Mouse (Mus musculus): ENCODE data around the gene 9930022D16Rik. TPM values are rescaled to one million over a fixed set of nuclear protein-coding genes. Genes with fewer than 3 reads are reported as not detected.

9930022D16Rik gene
- total and polyA plus RNA-seq, 3 experiments = 0.04 TPM; not detected in 2

GRCm38 (mm10) chr11:109427353-109427752 is 13.6 kb downstream of the 9930022D16Rik start:
- Histone ChIP-seq H3K4me1 (ENCODE audit: control insufficient read depth in 1 of 2, insufficient read depth in 2 of 2, low read length in 2 of 2) (peaks cover 7 to 9% of the 10 kb centered on the region in 2 experiments), H3K4me3 (ENCODE audit: control insufficient read depth in 1 of 2, insufficient read depth in 1 of 2, low read depth in 2 of 2, low read length in 2 of 2) (no peak overlapping the region), H3K36me3 (ENCODE audit: control insufficient read depth in 1 of 2, insufficient read depth in 2 of 2, low read length in 2 of 2) (peaks cover 6 to 10% of the 10 kb centered on the region in 2 experiments), H3K27me3 (ENCODE audit: control insufficient read depth in 1 of 2, insufficient read depth in 2 of 2, low read length in 2 of 2) (no peaks in the 10 kb centered on the region), H3K9ac (ENCODE audit: control insufficient read depth, low read depth, low read length, poor library complexity, severe bottlenecking) (no peak overlapping the region), H3K79me2 (ENCODE audit: control insufficient read depth, insufficient read depth, low read length, poor library complexity) (peaks cover 5% of the 10 kb centered on the region; the same call in 1 of the 2 replicates), H3K27ac (ENCODE audit: control insufficient read depth, low read depth, low read length) (no peak overlapping the region), H3K9me3 (replicated peaks; ENCODE audit: insufficient read depth, low read length) (no peaks in the 10 kb centered on the region)
- no peak for DNase-seq (ENCODE audit: low read depth, low spot score)
- no peak for TF ChIP-seq GATA1 (IDR thresholded peaks at IDR 0.05; ENCODE audit: low read depth, low read length)
- TF ChIP-seq MAFK (IDR thresholded peaks at IDR 0.05; ENCODE audit: borderline replicate concordance, low read depth, low read length) = no peak
- TF ChIP-seq TCF12 (IDR thresholded peaks at IDR 0.05; ENCODE audit: low read depth, low read length) = no peak
- no peak for TF ChIP-seq POLR2AphosphoS2 (IDR thresholded peaks at IDR 0.05; ENCODE audit: low read length)
- no peak for TF ChIP-seq POLR2AphosphoS5 (IDR thresholded peaks at IDR 0.05; ENCODE audit: borderline replicate concordance, low read depth, low read length)
- no peak for TF ChIP-seq ZC3H11A (IDR thresholded peaks at IDR 0.05; ENCODE audit: low read depth, low read length)
- no peak for TF ChIP-seq HCFC1 (IDR thresholded peaks at IDR 0.05; ENCODE audit: low read depth, low read length)
- no peak for TF ChIP-seq JUND (IDR thresholded peaks at IDR 0.05; ENCODE audit: low read depth, low read length)
- no peak for TF ChIP-seq EP300 (IDR thresholded peaks at IDR 0.05; ENCODE audit: low read depth in 1 of 2, low read length in 2 of 2)
- no peak for TF ChIP-seq MYB (IDR thresholded peaks at IDR 0.05; ENCODE audit: low read depth, low read length)
- no peak for TF ChIP-seq GABPA (IDR thresholded peaks at IDR 0.05; ENCODE audit: low read depth, low read length)
- no peak for TF ChIP-seq E2F4 (IDR thresholded peaks at IDR 0.05; ENCODE audit: borderline replicate concordance, low read depth, low read length)
- no peak for TF ChIP-seq ZNF384 (IDR thresholded peaks at IDR 0.05; ENCODE audit: low read depth, low read length)
- no peak for TF ChIP-seq SMC3 (IDR thresholded peaks at IDR 0.05; ENCODE audit: low read depth, low read length)
- TF ChIP-seq SIN3A (IDR thresholded peaks at IDR 0.05; ENCODE audit: low read length) = no peak
- no peak for TF ChIP-seq RCOR1 (IDR thresholded peaks at IDR 0.05; ENCODE audit: low read depth, low read length)

- peaks cover 1 to 5% of the 10 kb centered on the region in 2 experiments for H3K36me3 ChIP-seq (ENCODE audit: control insufficient read depth in 1 of 2, insufficient read depth in 2 of 2, low read length in 2 of 2)
- H3K4me3 ChIP-seq (ENCODE audit: control insufficient read depth in 1 of 2, insufficient read depth in 1 of 2, low read depth in 2 of 2, low read length in 2 of 2) = no peak overlapping the region
- DNase-seq (ENCODE audit: low read depth, low spot score) = no peak
- H3K9ac ChIP-seq (ENCODE audit: control insufficient read depth, low read depth, low read length, poor library complexity, severe bottlenecking) = no peak overlapping the region
- no peaks in the 10 kb centered on the region for H3K27me3 ChIP-seq (ENCODE audit: control insufficient read depth in 1 of 2, insufficient read depth in 2 of 2, low read length in 2 of 2)
- H3K27ac ChIP-seq (ENCODE audit: control insufficient read depth, low read depth, low read length) = no peak overlapping the region
- TF ChIP-seq POLR2AphosphoS5 (IDR thresholded peaks at IDR 0.05; ENCODE audit: borderline replicate concordance, low read depth, low read length) = no peak
- TF ChIP-seq RCOR1 (IDR thresholded peaks at IDR 0.05; ENCODE audit: low read depth, low read length) = no peak
- no peak; the same call in 1 of the 2 replicates for TF ChIP-seq RAD21 (IDR thresholded peaks at IDR 0.05; ENCODE audit: low read depth, low read length)
- no peak for TF ChIP-seq ZC3H11A (IDR thresholded peaks at IDR 0.05; ENCODE audit: low read depth, low read length)
- no peak for TF ChIP-seq USF2 (IDR thresholded peaks at IDR 0.05; ENCODE audit: borderline replicate concordance in 1 of 2, insufficient read depth in 1 of 2, low read depth in 1 of 2, low read length in 2 of 2)
- no peak for TF ChIP-seq ELF1 (IDR thresholded peaks at IDR 0.05; ENCODE audit: low read depth, low read length)
- no peak for TF ChIP-seq CHD2 (IDR thresholded peaks at IDR 0.05; ENCODE audit: low read length)
- no peak for TF ChIP-seq GABPA (IDR thresholded peaks at IDR 0.05; ENCODE audit: low read depth, low read length)
- TF ChIP-seq JUND (IDR thresholded peaks at IDR 0.05; ENCODE audit: low read depth, low read length) = no peak
- TF ChIP-seq ZMIZ1 (IDR thresholded peaks at IDR 0.05; ENCODE audit: low read depth, low read length) = no peak
- TF ChIP-seq USF1 (IDR thresholded peaks at IDR 0.05; ENCODE audit: low read depth, low read length) = no peak
- TF ChIP-seq GATA1 (IDR thresholded peaks at IDR 0.05; ENCODE audit: low read depth, low read length) = no peak
- TF ChIP-seq TCF12 (IDR thresholded peaks at IDR 0.05; ENCODE audit: low read depth, low read length) = no peak
- no peak for TF ChIP-seq TBP (IDR thresholded peaks at IDR 0.05; ENCODE audit: low read depth, low read length)
- no peak for TF ChIP-seq MYB (IDR thresholded peaks at IDR 0.05; ENCODE audit: low read depth, low read length)
- no peak for TF ChIP-seq NRF1 (IDR thresholded peaks at IDR 0.05; ENCODE audit: insufficient read depth, low read depth, low read length, poor library complexity, severe bottlenecking)
- no peak for TF ChIP-seq ETS1 (IDR thresholded peaks at IDR 0.05; ENCODE audit: low read depth, low read length)
- TF ChIP-seq SIN3A (IDR thresholded peaks at IDR 0.05; ENCODE audit: low read length) = no peak
- no peak for TF ChIP-seq CHD1 (IDR thresholded peaks at IDR 0.05; ENCODE audit: low read depth, low read length)
- no peak for TF ChIP-seq MYC (IDR thresholded peaks at IDR 0.05; ENCODE audit: low read depth, low read length)
- H3K4me1 ChIP-seq (ENCODE audit: control insufficient read depth in 1 of 2, insufficient read depth in 2 of 2, low read length in 2 of 2) = peaks cover 0 to 3% of the 10 kb centered on the region in 2 experiments; a peak in 2 of 4 replicates
- H3K79me2 ChIP-seq (ENCODE audit: control insufficient read depth, insufficient read depth, low read length, poor library complexity) = no peaks in the 10 kb centered on the region
- H3K9me3 ChIP-seq (replicated peaks; ENCODE audit: insufficient read depth, low read length) = no peaks in the 10 kb centered on the region
Observed at GRCm38 (mm10) chr11:109434233-109434798, 20.6 kb downstream of the 9930022D16Rik start.

All from MEL (cell line).